Mouse (Mus musculus): Measurements from ENCODE around the gene Trub1.

Trub1 gene

DNA sequence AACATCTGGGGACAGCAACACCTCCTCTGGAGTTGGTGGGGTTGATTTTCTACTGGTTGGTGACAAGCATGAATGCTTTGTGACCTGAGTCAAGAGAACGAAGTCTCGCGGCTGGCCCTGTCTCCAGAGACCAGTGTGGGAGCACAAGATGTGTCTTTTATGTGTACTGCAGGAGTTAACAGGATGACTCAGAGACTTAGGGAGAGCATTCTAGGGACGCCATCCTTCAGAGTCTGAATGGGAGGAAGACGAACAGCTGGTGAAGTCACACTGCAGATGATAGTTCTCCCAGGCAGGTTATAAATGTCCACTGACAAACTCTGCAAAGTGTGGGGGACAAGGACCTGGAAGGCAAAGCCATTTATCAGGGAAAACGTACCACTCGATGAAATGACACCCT lies 11.2 kb upstream of the Trub1 start:
- no peak for DNase-seq (ENCODE audit: low read depth, low spot score)

DNA sequence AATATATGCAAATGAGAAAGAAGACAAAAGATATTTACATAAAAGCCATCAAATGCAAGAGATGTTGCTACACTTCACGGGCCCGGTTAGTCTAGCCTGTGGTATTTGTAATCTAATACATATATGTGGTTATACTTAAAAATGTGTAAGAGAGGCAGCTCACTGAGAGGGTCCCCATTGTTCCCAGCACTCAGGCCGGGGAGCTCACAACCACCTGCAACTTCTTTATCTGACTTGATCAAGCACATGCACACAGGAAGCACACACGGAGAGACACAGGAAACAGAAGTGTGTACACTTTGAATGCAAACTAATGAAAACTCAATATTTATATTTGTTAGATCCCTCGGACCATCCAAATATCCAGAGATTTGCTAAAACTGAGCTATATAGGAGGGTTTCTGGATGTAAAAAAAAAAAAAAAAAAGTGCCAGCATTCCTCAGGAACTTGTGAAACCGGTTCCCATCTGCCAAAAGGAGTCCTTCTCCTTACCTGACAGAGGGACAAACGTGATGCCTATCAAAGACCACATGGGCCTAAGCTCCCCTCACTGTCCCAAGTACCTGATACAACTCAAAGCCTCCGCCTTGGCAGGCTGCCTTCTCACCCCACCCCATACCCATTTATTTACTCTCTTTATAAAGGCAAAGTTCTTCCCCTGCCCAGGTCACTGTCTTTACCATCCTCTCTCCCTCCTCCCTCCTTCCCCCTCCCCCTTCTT lies 9.6 kb upstream of the Trub1 start:
- DNase-seq (ENCODE audit: low read depth, low spot score): no peak

DNA sequence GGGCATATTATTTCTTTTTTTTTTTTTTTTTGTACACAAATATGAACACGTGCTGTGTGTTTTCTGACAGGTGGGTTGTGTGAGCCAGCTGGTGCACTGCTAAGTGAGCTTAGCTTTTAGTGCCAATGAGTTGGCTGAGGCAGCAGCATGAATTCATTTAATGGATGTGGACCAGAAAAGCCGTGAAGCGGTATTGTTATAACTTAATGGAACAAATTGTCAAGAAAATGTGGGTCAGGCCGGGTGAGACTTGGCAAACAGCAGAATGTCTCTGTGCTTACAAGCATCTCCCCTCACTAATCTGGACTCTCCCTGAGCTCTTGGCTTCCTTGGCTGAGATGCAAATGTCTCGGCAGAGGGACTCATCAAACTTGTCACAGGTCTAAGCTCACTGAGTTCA lies 7.7 kb upstream of the Trub1 start:
- no peak for DNase-seq (ENCODE audit: low read depth, low spot score)

DNA sequence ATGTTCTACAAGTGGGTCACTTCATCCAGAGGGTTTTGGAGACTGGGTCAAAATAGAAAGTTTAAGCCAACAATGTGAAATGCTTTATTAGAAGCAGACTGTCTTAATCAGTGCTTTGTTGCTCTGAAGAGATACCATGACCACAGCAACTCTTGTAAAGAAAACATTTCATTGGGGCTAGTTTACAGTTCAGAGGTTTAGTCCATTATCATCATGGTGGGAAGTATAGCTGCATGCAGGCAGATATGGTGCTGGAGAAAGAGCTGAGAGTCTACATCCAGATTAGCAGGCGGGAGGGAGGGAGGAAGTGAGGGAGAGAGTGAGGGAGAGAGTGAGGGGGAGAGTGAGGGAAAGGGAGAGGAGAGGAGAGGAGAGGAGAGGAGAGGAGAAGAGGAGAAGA lies 1.9 kb upstream of the Trub1 start:
- no peak for DNase-seq (ENCODE audit: low read depth, low spot score)

DNA sequence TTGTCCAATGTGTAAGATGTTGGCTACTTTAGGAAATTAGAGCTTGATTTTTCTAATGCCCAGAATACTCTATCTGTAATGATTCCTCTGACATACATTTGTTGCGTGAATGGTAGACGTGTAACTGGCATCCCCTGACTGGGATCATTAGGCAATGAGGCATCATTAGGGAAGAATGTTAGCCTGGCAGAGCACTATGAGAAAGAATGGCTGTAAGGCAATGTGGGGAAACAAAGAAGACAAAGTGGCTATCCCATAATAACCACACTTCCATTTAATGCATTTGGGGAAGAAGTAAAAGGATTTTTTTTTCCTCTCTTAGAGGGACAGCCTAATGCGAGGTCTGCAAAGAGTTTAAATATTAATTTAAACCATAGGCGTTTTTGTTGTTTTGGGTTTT lies 950 bp upstream of the Trub1 start:
- DNase-seq (ENCODE audit: low read depth, low spot score): no peak

DNA sequence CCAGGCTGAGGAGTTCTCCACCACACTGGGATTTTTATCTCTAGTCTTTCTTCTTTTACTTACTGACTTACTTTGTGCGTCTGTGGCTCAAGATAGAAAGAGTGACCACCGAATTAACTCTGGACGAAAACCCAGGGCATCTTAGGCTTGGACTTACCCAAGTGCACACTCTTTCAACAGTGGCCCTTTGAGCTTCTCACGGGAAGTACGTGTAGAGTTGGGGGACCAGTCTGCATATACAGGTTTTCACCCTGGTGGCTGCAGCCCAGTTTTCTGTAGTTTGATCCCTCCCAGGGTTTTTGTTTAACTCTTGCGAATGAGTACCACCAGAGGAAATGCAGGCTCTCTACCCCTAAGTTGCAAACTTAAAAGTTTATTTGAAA lies 497 bp downstream of the Trub1 start:
- DNase-seq (ENCODE audit: low read depth, low spot score): no peak

- DNase-seq (ENCODE audit: low read depth, low spot score): peak; percentile 92
Measured at GRCm38 (mm10) chr19:57455286-57455960, 2.7 kb downstream of the Trub1 start.

GRCm38 (mm10) chr19:57457075-57457474 lies 4.4 kb downstream of the Trub1 start:
- DNase-seq (ENCODE audit: low read depth, low spot score): peak; percentile 70

DNA sequence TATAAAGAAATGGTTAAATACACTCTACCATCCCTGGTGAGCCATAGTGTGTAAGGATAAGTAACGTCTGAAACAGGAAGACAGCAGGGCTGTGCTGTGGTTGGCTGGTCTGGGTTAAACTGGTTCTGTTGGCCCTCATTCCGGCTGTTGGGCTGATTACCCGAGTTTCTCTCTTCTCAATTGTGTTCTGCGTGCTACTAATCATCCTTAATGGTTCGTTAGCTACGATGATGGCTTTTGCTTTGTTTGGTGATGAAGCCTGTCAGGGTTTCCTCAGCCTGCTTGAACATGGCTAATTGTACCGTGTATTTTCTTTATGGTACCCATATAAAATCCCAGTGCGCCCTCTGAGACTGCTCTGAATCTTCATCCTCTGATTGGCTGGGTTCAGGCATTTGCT lies 11.0 kb downstream of the Trub1 start:
- no peak for DNase-seq (ENCODE audit: low read depth, low spot score)

GRCm38 (mm10) chr19:57465742-57466141 lies 13.0 kb downstream of the Trub1 start:
- DNase-seq (ENCODE audit: low read depth, low spot score): no peak

GRCm38 (mm10) chr19:57471033-57471432 lies 18.3 kb downstream of the Trub1 start:
- DNase-seq (ENCODE audit: low read depth, low spot score): no peak

DNA sequence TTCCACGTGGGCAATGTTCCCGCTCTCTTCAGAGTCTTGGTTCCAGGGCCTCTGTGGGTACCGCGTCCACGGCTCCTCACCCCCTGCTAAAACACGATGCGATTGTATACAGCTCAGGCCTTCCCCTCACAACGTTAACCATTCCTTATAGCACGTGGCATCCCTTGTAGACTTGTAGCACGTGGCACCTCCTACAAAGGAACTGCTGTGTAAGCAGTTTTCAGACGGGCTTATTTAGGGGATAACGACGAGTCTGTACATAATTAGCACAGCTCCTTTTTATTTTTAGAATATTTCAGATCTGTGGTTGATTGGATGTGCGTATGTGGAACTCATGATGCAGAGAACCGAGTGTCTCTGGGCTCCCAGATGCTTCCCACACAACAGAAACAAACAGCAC lies 19.5 kb downstream of the Trub1 start:
- no peak for DNase-seq (ENCODE audit: low read depth, low spot score)

- DNase-seq (ENCODE audit: low read depth, low spot score): peak; percentile 39
Measured at GRCm38 (mm10) chr19:57473301-57473700, 20.6 kb downstream of the Trub1 start.

DNA sequence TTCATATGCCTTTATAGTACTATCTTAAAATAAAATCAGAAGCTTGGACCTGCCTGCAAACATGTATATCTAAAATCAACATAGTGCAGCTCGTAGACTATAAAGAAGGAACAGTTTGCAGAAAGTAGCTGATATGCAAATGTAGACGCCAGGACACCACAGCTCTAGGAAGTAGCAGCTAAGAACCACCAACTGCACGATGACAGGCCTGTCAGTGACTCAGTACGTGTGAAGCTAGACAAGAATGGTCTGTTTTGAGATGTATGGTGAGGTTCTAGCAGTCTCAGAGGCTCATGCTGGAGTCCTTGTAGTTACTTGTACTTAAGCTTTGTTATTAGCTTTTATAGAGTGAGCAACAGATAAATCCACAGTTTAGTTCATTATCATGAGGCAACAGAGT lies 22.6 kb downstream of the Trub1 start:
- DNase-seq (ENCODE audit: low read depth, low spot score): no peak

- no peak for DNase-seq (ENCODE audit: low read depth, low spot score)
Measured at GRCm38 (mm10) chr19:57477310-57477709, 24.6 kb downstream of the Trub1 start.

GRCm38 (mm10) chr19:57478056-57478455 lies 25.3 kb downstream of the Trub1 start:
- no peak for DNase-seq (ENCODE audit: low read depth, low spot score)

- no peak for DNase-seq (ENCODE audit: low read depth, low spot score)
Measured at GRCm38 (mm10) chr19:57479886-57480655, 27.4 kb downstream of the Trub1 start.

DNA sequence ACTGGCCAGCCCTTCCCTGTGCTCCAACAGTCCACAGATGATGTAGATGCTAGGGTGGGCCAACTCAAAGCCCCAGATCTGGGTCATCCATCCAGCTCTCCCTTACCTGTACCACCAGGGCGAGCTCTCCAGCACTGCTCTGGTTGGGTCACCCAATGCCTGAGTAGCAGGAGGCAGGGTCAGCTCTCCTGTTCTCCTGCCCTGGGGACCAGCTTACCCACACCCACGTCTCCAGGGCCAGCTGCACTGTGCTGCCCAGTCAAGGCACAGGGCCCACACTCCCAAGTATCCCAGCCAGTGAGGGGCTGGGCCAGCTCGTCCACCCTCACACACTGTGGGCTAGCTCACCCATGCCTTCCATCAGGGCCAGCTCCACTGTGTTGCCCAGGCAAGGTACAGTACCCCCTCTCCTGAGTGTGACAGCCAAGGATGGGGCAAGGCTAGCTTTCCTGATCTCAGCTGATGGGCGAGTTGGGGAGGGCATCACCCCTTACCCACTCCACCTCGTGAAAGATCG lies 29.1 kb downstream of the Trub1 start:
- no peak for DNase-seq (ENCODE audit: low read depth, low spot score)

DNA sequence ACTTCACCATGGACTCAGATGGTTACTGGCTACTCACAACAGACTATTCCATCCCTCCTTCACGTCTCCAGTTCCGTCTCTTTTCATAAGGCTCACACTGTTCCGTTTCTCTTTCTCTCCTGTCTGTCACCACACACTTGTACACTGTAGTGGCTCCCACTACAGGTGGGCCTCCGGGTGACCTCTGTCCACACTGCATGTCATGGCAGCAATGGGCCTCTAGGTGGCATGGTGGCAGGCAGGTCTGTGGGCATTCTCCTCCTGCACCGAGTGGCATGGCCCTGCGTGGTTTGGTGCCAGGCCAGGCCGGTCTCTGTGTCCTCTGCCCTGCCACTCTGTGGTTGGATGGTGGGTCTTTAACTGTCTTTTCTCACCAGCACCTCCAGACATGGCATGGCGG lies 30.1 kb downstream of the Trub1 start:
- peak; percentile 16 for DNase-seq (ENCODE audit: low read depth, low spot score)

- DNase-seq (ENCODE audit: low read depth, low spot score): no peak
Measured at GRCm38 (mm10) chr19:57487051-57487658, 34.4 kb downstream of the Trub1 start.

DNA sequence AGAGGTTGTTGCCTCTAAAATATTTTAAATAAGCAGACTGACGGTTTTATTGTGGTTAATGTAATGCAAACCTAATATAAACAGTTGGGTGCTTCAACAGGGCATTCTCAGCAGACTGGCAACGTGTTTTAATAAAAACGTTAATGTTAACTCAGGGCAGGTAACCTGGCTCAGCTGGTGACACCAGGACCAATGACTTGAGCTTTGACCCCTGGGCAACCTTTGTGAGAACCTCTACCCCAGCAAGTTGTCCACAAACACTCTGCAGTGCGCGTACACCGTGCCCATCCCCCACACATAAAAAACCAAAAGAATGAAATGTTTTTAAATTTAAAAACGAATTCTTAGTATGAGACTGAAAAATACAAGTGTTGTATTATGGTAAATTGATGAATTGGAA lies 36.8 kb downstream of the Trub1 start:
- no peak for DNase-seq (ENCODE audit: low read depth, low spot score)

- no peak for DNase-seq (ENCODE audit: low read depth, low spot score)
Measured at GRCm38 (mm10) chr19:57491030-57491429, 38.3 kb downstream of the Trub1 start.

Data from R1 (cell line).